Mouse (Mus musculus): Measurements from ENCODE around the gene Nhlrc3.

DNA sequence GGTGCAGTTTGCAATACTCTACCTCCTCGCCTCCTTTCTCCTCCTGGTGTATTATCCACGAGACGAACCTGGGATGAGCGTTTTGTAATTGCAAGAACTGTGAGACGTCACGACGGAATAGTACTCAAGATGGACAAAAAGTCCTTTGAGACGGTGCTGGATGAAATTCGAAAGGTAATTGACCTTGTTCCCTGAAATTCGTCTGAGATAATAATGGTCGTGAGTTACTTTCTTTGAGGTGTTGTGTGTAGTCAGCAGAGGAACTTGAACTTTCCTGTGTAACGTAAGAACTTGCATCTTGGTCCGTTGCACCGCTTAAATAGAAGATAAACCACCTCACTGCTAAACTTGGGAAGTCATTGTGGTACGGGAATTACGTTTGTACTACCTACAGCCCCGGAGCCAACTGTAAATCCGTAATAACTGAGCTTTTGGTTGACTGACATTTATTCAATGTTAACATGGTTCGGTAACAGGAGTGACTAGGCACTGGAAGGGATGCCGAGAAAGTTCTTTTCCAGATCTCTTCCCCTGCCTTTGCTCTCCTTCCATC is 1.1 kb upstream of the Nhlrc3 start:
- no peak for TF ChIP-seq ZC3H11A (IDR thresholded peaks at IDR 0.05; ENCODE audit: borderline replicate concordance, low read depth, low read length)
- no peak for TF ChIP-seq HCFC1 (IDR thresholded peaks at IDR 0.05; ENCODE audit: borderline replicate concordance, insufficient read depth, low read length)

All from ES-E14 (cell line).